Mouse (Mus musculus): Measurements from ENCODE around the gene Scpep1.
A peak's percentile ranks its signal among the peaks of the same experiment; 100 is the strongest.

Scpep1 gene

DNA sequence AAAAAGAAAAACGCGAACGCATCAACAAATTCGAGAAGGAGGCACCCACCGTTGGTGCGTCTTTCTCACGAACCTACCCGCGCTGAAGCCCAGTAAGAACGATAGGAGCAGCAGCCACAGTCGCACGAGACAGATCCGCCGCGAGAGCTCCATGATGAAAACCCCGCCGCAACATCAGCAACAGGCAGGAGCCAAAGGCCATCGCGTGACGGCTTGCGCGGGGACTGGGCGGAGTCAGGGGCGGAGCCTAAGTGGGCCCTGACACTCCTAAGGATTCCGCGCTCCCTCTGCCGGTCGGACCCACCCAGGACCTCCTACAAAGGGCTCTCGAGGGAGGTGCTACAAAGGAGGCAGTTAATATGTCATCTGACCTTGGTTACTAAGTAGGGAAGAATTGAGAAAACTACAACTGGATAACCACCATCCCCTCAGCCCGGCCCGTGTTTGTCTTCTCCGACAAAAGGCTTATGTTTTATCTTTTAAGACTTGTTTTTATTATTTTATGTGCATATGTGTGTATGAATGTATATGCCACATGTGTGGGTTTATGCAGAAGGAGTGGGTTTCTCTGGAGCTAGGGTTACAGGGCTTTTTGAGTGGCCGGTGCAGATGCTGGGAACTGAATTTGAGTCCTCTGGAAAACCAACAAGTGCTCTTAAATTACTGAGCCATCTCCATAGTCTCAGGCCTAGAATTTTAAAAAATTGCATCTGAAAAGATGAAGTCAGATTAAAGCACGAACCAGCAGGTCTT, at the start of gene Scpep1:
Gene Scpep1, minus strand, starts transcription at position 249 of the 753 bp plus-strand sequence.
- peak; percentile 95 for DNase-seq (ENCODE audit: low read depth)

- DNase-seq (ENCODE audit: low read depth): no peak
These were observed 48.5 kb upstream of the Scpep1 start for GRCm38 (mm10) chr11:89003726-89004125.

GRCm38 (mm10) chr11:89003078-89003477, 47.8 kb upstream of the Scpep1 start:
- no peak for DNase-seq (ENCODE audit: low read depth)

GRCm38 (mm10) chr11:89002621-89003020, 47.4 kb upstream of the Scpep1 start:
- DNase-seq (ENCODE audit: low read depth): no peak

- no peak for DNase-seq (ENCODE audit: low read depth)
These were observed 46.8 kb upstream of the Scpep1 start for GRCm38 (mm10) chr11:89002068-89002467.

- DNase-seq (ENCODE audit: low read depth): no peak
These were observed 46.3 kb upstream of the Scpep1 start for GRCm38 (mm10) chr11:89001569-89001968.

DNA sequence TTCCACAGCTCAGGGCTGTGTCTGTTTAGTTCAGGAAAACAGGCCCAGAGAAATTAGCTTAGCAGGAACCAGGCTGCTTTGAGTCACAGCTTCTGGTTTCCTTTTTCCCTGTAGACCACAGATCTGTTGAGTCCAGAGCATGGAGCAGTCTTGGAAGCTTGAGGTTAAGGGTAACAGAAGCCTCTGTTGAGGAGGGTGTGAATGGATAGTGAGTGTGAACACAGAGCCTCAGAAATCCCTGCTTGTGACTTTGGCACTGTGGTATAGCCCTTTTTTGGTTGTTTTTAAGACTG, 45.2 kb upstream of the Scpep1 start:
- DNase-seq (ENCODE audit: low read depth): peak; percentile 77

DNA sequence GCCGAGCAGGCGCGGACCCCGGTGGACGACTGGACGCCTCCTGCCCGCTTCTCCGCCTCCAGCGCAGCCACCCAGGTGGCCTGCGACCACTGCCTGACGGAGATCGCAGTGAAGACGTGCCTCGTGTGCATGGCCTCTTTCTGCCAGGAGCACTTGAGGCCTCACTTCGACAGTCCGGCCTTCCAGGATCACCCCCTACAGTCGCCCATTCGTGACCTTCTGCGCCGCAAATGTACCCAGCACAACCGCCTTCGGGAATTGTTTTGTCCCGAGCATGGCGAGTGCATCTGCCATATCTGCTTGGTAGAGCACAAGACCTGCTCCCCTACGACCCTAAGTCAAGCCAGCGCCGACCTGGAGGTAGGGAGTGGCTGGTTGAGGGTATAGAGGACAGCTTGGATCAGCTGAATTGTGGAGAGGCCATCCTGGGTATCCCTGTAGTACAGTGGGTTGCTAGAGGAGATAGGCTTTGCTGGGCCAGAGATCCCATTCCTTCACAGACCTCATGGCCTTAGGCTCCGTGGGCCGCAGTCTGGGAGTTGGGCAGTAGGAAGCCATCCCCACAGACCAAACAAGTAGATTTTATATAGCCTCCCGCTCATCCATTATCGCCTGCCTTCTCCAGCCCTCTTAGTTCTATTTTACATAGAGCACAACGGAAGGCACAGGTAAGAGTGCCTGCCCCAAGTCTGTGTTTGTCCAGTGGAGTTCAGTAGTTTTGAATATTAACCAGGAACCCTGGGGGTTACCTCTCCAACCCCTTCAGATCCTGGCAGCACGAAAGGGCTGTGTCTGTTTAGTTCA, 44.7 kb upstream of the Scpep1 start:
- DNase-seq (ENCODE audit: low read depth): no peak

DNA sequence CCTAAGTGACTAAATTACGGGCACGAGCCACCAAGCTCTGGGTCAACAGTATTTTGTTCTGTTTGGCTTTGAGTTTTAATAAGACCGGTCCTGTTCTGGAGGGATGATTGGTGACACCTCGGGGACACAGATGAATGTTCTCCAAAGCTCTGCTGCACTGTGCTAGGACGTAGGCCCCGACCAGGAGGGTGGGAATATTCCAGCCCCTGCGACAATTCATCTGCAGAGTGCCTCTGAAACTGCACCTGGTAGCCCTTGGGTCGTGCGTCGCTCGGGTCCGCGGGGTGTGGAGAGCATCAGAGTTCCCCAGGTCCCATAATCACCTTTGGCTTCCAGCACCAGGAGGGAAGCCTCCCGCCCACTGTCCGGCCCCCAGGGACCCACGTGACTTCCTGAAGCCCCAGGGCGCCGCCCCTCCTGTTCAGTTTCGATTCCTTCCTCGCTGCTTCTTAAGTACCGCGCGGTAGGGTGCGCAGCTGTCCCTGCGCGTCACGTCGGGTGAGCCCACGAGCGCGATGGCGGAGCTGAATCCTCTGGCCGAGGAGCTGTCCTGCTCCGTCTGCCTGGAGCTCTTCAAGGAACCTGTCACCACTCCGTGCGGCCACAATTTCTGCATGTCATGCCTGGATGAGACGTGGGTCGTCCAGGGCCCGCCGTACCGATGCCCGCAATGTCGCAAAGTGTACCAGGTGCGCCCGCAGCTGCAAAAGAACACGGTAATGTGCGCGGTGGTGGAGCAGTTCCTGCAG, 43.9 kb upstream of the Scpep1 start, which contains the start of gene Trim25:
Gene Trim25, plus strand, starts transcription at position 403 of the 749 bp plus-strand sequence.
- DNase-seq (ENCODE audit: low read depth): peak; percentile 97

DNA sequence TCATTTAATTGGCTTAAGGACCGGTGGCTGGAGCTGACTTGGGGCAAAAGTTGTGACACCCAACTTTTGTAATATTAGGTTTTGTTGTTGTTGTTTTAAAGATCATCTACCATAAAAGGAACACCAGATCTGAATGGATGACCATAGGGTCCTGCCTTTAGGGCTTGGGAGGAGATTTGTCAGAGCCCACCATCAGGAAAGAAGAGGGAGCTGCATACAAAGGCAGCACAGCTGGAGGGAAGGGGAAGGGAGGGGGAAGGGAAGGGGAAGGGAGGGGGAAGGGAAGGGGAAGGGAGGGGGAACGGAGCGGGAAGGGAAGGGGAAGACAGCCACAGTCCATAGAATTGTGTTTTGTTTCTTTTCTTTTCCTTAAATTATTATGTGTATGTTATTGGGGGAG, 43.1 kb upstream of the Scpep1 start:
- no peak for DNase-seq (ENCODE audit: low read depth)

GRCm38 (mm10) chr11:88997343-88997742, 42.1 kb upstream of the Scpep1 start:
- DNase-seq (ENCODE audit: low read depth): peak; percentile 57

DNA sequence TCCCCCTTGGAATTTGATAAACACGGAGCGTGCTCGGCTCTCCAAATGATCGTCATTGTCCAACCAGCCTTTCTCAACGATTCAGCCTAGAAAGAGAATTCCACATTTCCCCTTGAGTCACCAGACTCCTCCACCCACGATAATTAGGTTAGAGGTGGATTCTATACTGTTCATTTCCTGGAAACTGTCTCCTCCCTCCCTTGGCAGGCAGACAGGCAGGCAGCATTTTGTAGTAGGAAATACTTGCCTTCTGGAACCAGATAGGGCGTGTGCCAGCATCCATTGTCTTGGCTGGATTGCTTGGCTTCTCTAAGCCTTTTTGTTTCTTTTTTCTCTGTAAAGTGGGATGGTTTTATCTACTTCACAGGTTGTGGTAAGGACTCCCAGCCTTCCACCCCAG, 41.2 kb upstream of the Scpep1 start:
- no peak for DNase-seq (ENCODE audit: low read depth)

DNA sequence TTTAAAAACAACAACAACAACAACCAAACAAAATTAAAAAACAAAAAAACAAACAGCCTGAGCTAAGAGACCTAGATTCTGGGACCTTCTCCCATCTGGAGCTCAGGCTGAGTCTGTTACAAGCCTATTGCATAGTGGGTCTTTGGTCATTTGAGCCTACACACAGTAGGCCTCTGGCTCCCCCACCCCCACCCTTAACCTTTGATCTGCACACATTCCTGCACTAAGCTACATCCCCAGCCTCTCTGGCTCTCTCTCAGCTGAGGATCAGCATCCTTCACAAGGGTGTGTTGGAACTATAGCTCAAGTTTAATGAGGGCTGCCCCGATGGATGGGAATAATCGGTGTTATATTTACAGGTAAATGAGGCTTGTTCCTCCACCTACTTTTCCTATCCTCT, 40.4 kb upstream of the Scpep1 start:
- no peak for DNase-seq (ENCODE audit: low read depth)

GRCm38 (mm10) chr11:88994492-88994891, 39.2 kb upstream of the Scpep1 start:
- DNase-seq (ENCODE audit: low read depth): peak; percentile 30

GRCm38 (mm10) chr11:88993625-88994024, 38.4 kb upstream of the Scpep1 start:
- DNase-seq (ENCODE audit: low read depth): peak; percentile 90

- DNase-seq (ENCODE audit: low read depth): no peak
These were observed 37.9 kb upstream of the Scpep1 start for GRCm38 (mm10) chr11:88993186-88993585.

DNA sequence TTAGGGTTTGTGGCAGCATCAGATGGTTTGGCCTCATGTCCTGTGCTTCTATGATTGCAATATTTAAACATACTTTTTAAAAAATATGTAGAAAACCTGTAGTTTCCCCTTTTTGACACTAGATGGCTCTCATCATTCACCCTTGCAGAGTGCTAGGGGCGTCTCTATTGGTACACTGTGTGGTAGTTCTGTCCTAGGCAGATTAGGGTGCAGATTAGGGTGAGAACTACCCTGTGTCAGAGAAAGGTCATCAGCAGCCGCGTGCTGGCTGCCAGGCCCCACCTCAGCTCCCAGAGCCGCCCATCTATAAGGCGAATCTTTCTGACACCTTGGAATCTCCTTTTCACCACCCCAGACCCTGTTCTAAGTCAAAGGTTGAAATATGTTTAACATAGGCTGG, 34.3 kb upstream of the Scpep1 start:
- peak; percentile 71 for DNase-seq (ENCODE audit: low read depth)

DNA sequence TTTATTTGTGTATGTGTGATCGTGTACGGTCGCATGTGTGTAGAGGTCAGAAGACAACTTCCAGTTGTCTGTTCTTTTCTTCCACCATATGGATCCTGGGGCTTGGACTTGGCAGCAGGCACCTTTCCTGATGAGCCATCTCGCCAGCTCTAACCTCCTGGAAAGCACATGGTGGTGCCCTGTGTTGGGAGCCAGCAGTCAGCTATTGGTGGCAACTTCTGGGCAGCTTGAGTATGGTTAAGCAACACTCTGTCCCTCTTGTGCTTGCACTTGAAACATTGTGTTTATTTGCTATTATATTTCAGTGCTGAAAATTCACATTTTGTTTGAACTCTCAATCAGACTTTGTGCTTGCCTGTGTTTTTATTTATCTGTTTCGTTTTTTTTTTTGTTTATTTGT, 33.7 kb upstream of the Scpep1 start:
- DNase-seq (ENCODE audit: low read depth): no peak

- DNase-seq (ENCODE audit: low read depth): no peak
These were observed 31.4 kb upstream of the Scpep1 start for GRCm38 (mm10) chr11:88986616-88987015.

DNA sequence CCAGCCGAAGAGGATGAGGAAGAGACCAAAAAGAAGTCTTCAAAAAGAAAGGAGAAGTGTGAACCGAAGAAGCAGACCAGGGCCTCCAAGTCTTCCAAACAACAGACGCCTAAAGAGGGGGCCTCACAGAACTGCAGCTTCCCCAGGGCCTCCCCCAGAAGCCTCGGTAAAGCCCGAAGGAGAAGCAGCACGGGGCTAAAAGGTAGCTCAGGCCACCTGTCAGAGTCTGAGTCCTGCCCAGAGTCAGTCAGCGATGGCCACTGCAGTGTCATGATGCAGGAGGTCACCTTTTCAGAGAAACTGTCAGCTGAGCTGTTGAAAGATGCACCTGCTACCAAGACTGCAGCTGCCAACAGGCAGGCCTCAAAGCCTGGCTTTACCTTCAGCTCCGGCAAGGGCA, 26.1 kb upstream of the Scpep1 start:
- no peak for DNase-seq (ENCODE audit: low read depth)

GRCm38 (mm10) chr11:88977188-88977587, 21.9 kb upstream of the Scpep1 start:
- DNase-seq (ENCODE audit: low read depth): no peak

- DNase-seq (ENCODE audit: low read depth): no peak
These were observed 21.1 kb upstream of the Scpep1 start for GRCm38 (mm10) chr11:88976320-88976719.

Measured in 416B (cell line).